Mouse (Mus musculus) heart, adult 2 months (tissue): ENCODE measurements around the gene Rps27l.

Source experiments
- CTCF ChIP-seq: fragments of 200-600 bp; IDR thresholded peaks from 2 replicates; pipeline ENCODE4 v1.8.1; 2022; ENCODE audit warnings: antibody characterized with exemption, mild to moderate bottlenecking, moderate library complexity
- POLR2A ChIP-seq: fragments of 200-500 bp; IDR thresholded peaks from 2 replicates; pipeline ENCODE4 v1.6.1; 2011; ENCODE audit warnings: mild to moderate bottlenecking, low read depth, low read length, control low read depth; ENCODE audit not compliant: insufficient read depth

GRCm38 (mm10) chr9:66920488-66921279 lies 25.2 kb upstream of the Rps27l start:
- no peak for TF ChIP-seq POLR2A
- TF ChIP-seq CTCF = 0 out of 2 replicates have a peak, but pooled peaks have one; percentile 8
